Mouse (Mus musculus) layer of hippocampus, postnatal 14 days (tissue): Measurements from ENCODE around the gene Pts. TPM values are rescaled to one million over a fixed set of nuclear protein-coding genes. Genes with fewer than 3 reads are reported as not detected.

Experiments used
- DNase-seq, 2 experiments: peaks; one replicate each; pipeline ENCODE4 v3.0.0; 2021 to 2022; ENCODE audit warnings: low spot score in 2 of 2, mixed read lengths in 1 of 2
- total RNA-seq, 2 experiments: library from RNA; stranded (reverse); gene quantifications; 2 replicates each; pipeline ENCODE4 v1.2.3; 2021

Pts gene
- total RNA-seq, 2 experiments from 2014 or later = 35.5 to 46.5 TPM

DNA sequence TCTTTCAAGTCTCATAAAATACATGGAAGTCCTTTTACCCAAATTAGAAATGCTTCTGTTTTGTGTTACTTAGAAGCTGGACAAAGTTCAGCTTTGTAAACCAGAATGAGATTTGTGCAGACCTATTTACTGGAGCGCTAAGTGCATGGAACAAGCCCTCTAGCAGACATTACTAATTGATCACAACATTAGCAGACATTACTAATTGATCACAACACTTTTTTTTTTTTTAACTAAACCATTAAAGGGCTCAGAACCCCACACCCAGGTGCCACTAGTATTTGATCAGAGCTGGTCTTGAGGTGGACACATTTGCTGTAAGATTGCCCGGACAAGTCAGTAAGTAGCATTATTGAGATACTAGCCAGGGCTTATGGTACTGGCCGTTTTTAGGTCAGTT lies 5.3 kb upstream of the Pts start:
- no peak for DNase-seq

DNA sequence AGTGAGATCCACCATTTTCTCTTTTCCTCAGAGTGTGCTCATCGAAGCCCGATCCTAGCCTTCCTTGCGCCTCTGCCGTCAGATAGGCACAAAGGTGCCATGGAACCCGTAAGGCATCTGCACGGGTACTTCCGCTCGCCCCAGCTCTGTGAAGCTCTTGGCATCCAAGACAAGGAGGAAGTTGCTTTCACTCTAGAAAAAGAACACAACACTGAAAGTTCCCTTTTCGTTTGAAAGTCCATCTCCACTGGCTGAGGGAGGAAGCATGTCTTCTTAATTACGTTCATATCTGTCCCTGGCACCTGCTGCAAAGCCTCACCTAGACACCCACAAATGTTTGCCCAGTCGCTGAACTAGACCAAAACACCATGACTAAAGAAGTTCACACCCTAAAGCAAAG lies 4.8 kb upstream of the Pts start:
- no peak for DNase-seq

DNA sequence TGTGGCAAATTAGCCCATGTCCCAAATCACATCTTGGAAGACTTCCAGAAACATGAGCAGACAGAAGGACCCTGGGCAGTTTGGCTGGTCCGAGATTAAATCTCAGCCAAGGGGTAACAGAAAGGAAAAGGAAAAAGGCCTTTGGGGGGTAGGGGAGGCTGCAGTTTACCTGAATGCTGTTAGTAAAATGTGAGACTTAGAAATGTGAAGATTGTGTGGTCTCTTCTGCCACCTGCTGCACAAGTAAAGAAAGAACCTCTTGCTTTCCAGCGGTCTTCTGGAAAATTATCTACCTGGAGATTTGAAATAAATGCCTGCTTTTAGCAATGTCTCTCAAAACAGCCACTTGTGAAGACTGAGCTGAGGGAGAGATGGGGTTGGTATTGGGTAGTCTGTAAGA lies 2.4 kb upstream of the Pts start:
- peak; percentile 33 to 39 for DNase-seq

DNA sequence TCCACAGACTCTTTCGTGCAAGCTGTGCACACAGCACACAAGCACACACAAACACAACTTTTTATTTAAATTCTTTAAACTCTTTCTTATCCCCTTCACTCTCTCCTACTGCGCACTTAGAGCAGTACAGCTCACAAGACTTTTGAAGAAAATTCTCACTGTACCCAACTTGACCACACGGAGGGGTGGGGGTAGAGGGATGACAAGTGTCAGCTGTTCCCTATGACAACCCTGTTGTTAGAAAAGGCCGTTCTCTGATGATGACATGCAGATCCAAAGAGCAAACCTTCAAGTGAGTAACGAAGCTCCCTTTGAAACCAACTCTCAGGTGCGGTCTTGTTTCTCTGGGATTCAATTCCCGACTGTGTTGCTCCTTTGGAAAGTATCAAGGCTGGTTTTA lies 664 bp downstream of the Pts start:
- DNase-seq = no peak

DNA sequence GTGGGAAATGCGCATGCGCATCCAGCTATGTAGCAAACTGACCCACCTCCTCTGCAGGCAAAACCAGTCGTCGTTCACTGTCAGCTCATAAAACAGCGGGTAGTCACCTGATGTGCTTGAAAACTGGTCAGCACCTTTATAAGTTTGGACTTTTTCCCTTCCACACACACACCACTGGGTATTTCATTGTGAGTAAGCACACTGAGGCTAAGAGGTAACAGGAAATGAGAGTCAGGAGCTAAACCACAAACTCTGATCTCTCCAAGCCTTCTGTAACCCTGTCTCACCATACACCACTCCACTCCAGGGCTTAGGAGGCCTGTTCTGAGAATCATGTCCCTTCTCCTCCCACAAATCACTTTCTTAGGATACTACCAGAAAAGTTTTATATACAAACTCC lies 2.9 kb downstream of the Pts start:
- no peak for DNase-seq

DNA sequence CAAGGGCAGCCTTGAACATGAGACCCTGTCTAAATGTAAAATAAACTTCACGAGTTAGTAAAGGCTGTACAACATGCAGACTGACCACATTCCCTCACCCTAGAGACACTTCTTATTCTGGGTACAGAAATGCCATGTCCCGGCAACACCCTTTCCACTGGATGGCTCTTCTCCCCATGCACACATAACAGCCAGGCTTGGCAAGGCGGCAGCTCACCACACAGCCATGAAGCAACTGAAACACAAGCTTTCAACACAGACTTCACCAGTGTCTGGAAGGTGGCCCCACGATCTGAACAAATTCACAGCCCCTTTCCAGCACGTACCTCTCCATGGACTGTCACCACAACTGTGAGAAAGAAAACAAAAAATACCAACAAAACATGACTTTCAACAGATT lies 3.6 kb downstream of the Pts start:
- no peak for DNase-seq

DNA sequence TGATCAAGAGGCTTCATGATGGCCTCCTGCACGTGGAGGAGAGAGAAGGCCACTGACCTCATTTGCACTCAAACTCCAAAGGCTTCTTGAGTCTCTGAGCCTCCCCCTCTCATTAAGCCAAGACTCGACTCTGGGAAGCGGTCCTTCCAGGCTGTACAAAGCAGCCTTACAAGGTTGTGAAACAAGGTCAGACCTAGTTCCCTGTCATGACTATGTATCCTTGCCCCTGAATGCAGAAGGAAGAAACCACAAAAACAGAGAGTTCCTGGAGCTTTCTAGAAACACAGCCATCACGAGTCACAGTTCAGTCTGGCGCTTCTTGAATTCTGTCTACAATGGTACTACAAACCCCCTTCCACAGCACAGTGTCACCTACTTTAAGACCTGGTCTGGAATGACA lies 6.0 kb downstream of the Pts start:
- DNase-seq = no peak

DNA sequence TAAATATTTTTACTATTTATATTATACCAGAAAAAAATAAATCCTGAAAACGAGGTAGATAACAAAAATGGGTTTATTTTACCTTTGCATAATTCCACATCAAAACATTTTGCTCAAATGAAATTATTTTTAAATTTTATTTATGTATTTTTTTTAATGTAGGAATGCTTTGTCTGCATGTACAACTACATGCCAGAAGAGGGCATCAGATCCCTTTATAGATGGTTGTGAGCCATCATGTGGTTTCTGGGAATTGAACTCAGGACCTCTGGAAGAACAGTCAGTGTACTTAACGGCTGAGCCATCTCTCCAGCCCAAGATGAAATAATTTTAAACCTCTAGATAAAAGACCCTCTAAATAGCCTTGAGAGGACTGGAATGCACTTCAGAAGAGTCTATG lies 7.0 kb downstream of the Pts start:
- DNase-seq = no peak

DNA sequence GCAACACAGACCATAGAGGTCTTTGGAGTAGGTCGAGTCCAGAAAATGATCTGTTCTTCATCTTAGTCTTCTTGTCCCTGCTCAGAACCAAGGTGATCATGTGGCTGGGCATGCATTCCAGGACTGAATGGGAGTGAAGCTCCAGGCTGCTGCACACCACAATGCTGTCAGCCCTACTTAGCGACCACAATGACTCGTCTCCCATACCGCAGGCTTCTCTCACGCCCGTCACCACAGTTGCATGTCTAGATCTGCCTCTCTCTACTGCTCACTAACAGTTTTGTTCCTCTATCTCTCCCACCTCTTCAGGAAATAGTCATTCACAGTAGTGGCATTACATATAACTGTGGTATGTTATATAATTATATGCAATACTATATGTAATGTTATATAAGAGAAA lies 7.8 kb downstream of the Pts start:
- DNase-seq = no peak

DNA sequence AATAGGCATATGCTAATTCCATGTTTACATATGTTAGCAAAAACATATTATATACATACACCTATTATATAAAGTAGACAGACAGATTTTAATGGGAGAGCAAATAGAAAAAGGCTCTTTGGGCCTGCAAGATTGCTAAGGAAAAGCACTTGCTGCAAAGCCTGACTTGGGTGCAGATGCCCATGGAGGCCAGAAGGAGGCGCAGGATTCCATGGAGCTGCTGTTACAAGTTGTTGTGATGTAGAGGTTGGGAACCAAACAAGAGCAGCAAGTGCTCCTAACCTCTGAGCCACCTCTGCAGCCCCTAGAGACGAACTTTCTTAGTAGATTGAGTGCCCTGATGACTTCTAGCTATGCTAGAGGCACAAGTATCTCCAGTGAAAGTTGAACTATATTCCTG lies 9.7 kb downstream of the Pts start:
- DNase-seq = no peak

DNA sequence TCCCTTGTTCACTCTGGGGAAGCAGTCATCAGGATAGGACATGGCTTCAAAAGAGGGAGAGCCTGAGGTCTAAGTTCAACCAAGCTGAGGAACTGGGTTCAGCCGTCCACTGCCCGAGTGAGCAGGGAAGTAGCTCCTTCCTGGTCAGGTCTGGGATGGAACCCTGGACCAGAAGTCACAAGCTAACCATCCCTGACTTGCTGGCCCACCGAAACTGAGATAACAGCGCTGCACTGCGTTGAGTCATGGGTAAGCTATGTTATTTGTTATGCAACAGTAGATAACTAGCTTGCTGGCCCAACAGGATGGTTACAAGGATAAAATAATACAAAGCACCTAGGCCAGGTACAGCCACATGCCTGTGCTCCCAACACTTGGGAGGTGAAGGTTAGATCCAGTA lies 13.1 kb downstream of the Pts start:
- DNase-seq = no peak

DNA sequence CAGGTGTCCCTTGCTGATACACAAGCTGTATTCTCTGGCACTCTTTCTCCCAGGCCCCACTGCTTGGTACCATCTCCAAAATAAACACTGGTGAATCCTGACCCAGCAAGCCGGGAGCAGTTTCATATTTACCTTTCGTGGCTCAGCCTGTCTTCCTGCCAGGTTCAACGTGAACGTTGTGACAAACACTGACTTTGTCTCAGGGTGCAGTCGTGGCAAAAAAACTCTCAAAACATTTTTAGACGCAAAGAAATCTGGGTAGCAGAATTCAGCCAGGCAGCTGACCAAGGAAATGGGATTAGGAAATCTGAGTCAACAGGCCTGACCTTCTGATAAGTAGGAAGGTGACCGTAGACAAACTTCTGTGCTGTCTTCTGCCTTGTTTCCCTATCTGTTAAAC lies 21.0 kb downstream of the Pts start:
- no peak for DNase-seq

DNA sequence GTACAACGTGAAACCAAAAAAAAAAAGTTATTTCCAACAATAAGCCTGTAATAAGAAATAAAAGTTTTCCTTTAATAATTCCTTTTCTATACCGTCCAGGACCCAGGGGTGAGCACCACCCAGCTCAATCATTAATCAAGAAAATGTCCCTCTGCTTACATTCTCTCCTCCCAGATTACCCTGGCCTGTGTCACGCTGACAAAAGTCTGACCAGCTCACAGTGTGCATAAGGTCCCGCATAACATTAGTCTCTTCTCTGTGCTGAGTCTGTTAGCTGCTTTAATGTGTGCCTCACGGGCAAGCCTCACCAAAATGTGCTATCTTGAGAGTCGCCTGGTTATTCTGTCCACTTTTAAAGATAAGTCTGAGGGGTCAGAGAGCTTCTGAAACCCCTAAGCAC lies 23.1 kb downstream of the Pts start:
- DNase-seq = no peak

DNA sequence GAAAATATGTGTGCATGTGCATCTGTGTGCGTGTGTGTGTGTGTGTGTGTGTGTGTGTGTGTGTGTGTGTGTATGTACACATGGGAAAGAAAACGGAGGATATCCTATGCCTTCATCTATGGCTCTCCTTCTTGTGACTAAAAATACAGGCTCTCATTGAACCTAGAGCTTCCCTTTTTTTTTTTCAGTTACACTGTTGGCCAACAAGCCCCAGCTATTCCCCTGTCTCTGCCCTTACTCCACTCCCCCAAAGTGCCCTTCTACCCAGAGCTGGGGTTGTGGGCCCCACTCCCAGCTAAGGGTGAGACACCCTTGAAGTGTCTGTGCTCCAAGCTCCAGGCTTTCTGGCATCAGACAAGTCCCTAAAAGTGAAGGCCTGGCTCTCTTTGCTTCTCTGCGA lies 25.6 kb downstream of the Pts start:
- no peak for DNase-seq

DNA sequence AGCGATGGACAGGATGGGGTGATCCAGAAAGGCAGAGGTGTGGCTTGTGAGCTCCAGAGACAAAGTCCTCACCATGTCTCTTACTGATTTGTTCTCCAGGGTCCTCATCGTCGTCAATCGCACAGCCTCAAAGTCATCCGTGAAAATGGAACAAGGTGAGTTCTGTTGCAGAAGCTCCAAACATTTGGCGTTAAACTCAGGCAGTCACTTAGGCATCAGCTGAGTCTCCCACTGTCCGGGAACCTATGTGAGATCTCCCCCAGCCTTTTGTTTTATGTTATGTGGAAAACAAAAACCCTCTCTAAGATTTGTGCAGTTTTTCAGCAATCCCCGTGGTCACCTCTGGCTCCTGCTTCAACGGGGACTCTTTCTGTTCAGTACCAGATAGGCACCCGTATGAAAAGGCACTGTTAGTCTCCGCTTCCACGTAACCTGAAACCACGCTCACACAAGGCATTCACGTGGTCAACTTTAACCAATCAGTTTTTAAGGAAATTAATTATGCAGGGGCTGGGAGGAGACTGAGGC lies 27.5 kb downstream of the Pts start:
- peak in 1 of 2 experiments; percentile 12 for DNase-seq

DNA sequence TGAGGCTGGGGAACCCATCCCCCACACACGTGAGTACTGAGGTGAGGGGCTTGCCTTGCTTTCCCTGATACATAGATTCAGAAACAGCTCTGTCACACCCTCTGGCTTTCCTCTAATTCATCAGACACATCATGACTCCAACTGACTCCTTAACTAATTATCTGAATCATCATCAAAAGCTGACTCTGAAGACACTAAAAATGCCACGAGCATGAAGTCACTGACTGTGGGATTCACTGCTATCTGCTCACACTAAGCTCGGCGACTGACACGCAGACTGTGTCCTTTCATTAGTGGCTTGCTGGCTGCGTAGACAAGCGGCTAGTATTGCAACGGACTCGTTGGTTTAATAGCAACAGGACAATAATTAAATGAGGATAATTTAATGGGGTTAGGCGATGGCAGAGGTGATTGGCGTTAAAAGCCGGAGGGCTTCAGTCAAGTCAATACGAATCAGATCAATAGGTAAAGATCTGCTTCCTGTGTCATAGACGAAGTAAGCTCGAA lies 28.0 kb downstream of the Pts start:
- DNase-seq = no peak

DNA sequence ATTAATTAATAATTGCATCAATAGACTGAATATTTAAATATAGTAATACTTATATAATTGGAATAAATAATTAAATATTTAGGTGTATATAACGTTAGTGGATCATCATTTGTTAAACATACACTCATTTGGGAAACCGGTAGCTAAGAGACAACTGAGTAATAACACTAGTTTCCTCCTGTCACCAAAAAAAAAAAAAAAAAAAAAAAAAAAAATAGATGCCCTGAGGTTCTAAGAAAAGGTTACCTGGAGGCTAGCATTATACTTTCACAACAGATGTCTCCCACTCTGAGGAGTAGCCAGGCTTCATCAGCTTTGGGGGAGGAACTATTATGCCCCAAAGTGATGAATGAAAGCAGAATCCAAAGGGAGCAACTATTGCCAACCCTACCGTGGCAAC lies 28.7 kb downstream of the Pts start:
- no peak for DNase-seq

DNA sequence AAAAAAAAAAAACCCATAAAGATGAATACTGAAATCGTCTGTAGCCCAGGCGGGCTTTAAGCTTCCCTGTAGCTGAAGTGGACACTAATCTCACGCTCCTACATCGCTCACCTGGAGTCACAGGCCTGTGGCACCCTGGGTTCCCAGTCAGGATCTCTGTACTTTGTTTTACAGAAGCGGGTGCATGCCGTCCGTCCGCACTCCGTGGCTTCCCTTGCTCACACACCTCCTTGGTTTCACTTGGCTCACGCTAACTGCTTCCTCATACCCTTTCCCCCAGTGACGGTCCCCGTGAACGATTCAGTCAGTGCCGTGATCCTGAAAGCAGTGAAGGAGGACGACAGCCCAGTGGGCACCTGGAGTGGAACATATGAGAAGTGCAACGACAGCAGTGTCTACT lies 29.7 kb downstream of the Pts start:
- no peak for DNase-seq

DNA sequence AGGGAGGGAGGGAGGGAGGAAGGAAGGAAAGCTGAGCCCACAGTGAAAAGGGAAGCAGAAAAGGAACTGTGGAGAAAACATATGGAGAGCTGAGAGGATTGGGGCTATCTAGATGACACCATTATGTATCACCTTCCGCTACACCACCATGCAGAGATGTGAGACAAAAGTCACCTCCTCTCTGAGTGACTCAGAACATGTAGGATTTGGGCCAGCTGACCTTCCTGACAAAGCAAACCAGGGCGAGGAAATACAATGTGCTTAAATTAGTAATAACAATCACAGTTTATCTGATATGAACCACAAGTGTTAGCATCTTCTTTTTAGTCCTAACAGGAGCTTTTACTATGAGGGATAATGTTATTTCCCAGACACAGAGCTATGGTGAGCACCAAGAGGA lies 31.0 kb downstream of the Pts start:
- DNase-seq = no peak

DNA sequence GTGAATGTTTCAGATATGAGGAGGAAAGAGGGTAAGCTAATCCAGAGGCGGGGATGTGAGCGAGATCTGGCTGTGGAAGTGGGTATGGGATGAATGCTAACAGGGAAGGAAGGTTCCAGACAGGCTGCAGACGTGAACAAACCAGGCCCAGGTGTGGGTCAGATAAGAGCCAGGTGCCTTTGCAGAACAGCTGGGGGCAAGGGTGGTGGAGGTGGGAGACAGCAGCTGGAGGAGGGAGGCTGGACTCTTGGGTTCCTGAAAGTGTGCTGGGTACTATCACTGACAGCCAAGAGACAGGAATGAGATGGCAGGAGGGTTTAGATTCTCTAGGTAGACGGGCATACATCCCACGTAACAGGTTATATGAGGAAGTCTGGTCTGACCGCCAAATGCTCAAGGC lies 31.4 kb downstream of the Pts start:
- no peak for DNase-seq

DNA sequence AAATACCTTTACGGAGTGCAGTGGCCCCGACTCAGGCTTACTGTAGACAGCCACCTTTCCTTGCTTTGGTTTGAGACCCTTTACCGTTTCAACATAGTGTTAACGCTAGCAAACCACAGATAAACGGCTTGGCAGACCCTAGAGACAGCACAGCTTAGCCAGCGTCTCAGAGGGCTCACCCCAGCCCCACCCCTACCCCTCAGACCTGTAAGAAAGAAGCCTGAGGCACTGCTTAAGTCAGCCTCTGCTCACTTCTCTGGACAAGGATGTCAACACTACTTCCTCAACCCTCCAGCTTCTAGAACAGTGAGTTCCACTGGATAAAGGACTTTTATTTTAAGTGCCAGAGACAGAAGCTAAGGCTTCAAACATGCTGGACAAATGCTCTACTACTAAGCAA lies 32.0 kb downstream of the Pts start:
- DNase-seq = no peak

DNA sequence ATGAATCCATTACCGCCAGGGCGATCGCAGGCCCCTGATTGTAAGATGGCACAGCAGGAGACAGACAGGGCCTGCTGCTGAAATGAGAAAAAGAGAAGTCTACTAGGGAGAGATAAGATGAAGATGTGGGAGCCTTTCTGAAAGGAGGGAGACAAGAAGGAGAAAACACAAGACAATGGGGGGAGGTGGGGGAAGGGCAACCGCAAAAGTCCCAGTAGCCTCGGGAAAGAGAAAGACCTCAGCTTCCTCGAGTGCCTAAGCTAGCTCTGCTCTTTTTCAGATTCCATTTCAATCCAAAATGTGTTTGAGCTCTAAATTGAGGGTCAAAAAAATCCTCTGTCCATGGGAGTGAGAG lies 32.4 kb downstream of the Pts start:
- DNase-seq = no peak

DNA sequence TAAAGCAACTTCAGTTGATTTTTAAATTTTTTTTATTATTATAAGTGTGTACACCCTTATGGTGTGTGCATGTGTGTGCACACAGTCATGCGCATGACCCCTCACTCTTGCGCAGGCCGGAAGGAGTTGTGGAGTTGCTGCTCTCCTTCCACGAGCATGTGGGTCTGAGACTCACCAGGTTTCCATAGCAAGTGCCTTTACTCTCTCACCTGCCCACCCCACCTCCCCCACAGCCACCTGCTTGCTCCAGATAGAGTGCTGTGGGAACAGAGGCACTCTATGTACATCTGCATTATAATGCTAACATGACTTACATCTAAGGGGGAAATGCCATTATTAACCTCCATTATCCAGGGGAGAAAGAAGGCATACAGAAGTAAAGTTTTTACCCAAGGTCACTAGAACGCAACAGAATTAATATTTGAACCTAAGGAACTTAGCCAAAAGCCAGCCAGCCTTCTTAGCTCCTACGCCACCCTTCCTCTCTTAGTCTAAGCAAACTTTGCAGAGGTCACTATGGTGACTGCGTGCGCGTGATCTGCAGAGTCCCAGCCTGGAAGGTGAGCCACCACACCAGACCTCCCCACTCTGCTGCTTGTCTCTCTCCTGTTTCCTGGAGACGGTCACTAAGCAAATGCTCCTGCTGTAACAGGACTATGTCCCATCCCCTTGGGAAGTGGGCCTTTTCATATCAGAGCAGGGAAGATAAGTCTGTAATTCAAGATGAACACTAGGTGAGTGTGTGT lies 32.9 kb downstream of the Pts start:
- DNase-seq = no peak
